In genomic region chr4:44300781-44301750, GRCm38 (mm10) we compare ENCODE assay signal across 8 mouse cellular contexts. TPM values are rescaled to one million over a fixed set of nuclear protein-coding genes. Genes with fewer than 3 reads are reported as not detected.
DNase-seq lines count a peak whose midpoint lies in the region; ATAC-seq and TF ChIP-seq lines count a peak whose summit lies in the region.

Gene Melk, plus strand, starts transcription at chr4:44300876.

- 0 out of 2 replicates have a peak, but pooled peaks have one; percentile 11 for TF ChIP-seq POLR2A in testis, adult 2 months (IDR thresholded peaks at IDR 0.05; ENCODE audit: control insufficient read depth, low read depth, low read length)

- peak within 1 kb of the TSS; percentile 67 for H3K27ac ChIP-seq in embryonic facial prominence, embryonic 12.5 days
- peak within 1 kb of the TSS; percentile 76 for H3K27ac ChIP-seq in liver, embryonic 15.5 days (replicated peaks)
- no peak within 1 kb of the TSS for H3K27ac ChIP-seq in neural tube, embryonic 11.5 days (ENCODE audit: low read depth, low read length)
- no peak within 1 kb of the TSS; the same call in 1 of the 2 replicates for H3K27ac ChIP-seq in testis, adult 2 months (ENCODE audit: control insufficient read depth, insufficient read depth, low read depth, low read length)

- H3K4me2 ChIP-seq in embryonic facial prominence, embryonic 12.5 days (replicated peaks): peak within 1 kb of the TSS; percentile 77
- H3K4me2 ChIP-seq in liver, embryonic 15.5 days: peak within 1 kb of the TSS; percentile 81
- H3K4me2 ChIP-seq in neural tube, embryonic 11.5 days (ENCODE audit: low read depth): peak within 1 kb of the TSS; percentile 38

- H3K36me3 ChIP-seq in embryonic facial prominence, embryonic 12.5 days: peaks cover 6% of the 10 kb centered on the region; the same call in 1 of the 2 replicates
- peaks cover 5% of the 10 kb centered on the region; the same call in 1 of the 2 replicates for H3K36me3 ChIP-seq in liver, embryonic 15.5 days (replicated peaks)
- H3K36me3 ChIP-seq in neural tube, embryonic 11.5 days (ENCODE audit: control insufficient read depth, insufficient read depth, low read length): peaks cover under 1% of the 10 kb centered on the region; the same call in 1 of the 2 replicates
- H3K36me3 ChIP-seq in testis, adult 2 months (ENCODE audit: control insufficient read depth, insufficient read depth, low read length): no peaks in the 10 kb centered on the region

- peak within 1 kb of the TSS; percentile 83 for H3K4me3 ChIP-seq in embryonic facial prominence, embryonic 12.5 days
- peak within 1 kb of the TSS; percentile 91 for H3K4me3 ChIP-seq in liver, embryonic 15.5 days (replicated peaks)
- H3K4me3 ChIP-seq in neural tube, embryonic 11.5 days (ENCODE audit: low read depth, low read length): peak within 1 kb of the TSS; percentile 69
- peak within 1 kb of the TSS; percentile 93 for H3K4me3 ChIP-seq in testis, adult 2 months (ENCODE audit: control insufficient read depth, low read depth, low read length)

- peak within 1 kb of the TSS; percentile 83 for H3K9ac ChIP-seq in embryonic facial prominence, embryonic 12.5 days
- H3K9ac ChIP-seq in liver, embryonic 15.5 days: peak within 1 kb of the TSS; percentile 74
- peak within 1 kb of the TSS; percentile 60 for H3K9ac ChIP-seq in neural tube, embryonic 11.5 days (ENCODE audit: low read length)

- peaks cover 12% of the 10 kb centered on the region for H3K4me1 ChIP-seq in embryonic facial prominence, embryonic 12.5 days
- H3K4me1 ChIP-seq in liver, embryonic 15.5 days (replicated peaks): peaks cover 24% of the 10 kb centered on the region
- H3K4me1 ChIP-seq in neural tube, embryonic 11.5 days (ENCODE audit: control insufficient read depth, insufficient read depth, low read length): peaks cover 3% of the 10 kb centered on the region; the same call in 1 of the 2 replicates
- H3K4me1 ChIP-seq in testis, adult 2 months (ENCODE audit: control insufficient read depth, insufficient read depth, low read length): peaks cover 5% of the 10 kb centered on the region

- under 1% methylated on average over 41 of the region's 41 CpGs for WGBS in embryonic facial prominence, embryonic 12.5 days
- WGBS in liver, embryonic 15.5 days (ENCODE audit: insufficient replicate concordance): 1% methylated on average over 41 of the region's 41 CpGs
- WGBS in neural tube, embryonic 11.5 days: under 1% methylated on average over 41 of the region's 41 CpGs

- no peak for TF ChIP-seq CTCF in testis, adult 2 months (IDR thresholded peaks at IDR 0.05; ENCODE audit: control insufficient read depth, insufficient read depth, insufficient replicate concordance, low read depth, low read length)

- H3K27me3 ChIP-seq in embryonic facial prominence, embryonic 12.5 days: no peaks in the 10 kb centered on the region
- H3K27me3 ChIP-seq in liver, embryonic 15.5 days: no peaks in the 10 kb centered on the region
- H3K27me3 ChIP-seq in neural tube, embryonic 11.5 days (ENCODE audit: control insufficient read depth, insufficient read depth, low read length): no peaks in the 10 kb centered on the region
- H3K27me3 ChIP-seq in testis, adult 2 months (ENCODE audit: control insufficient read depth, insufficient read depth, low read length): no peaks in the 10 kb centered on the region

- ATAC-seq in embryonic facial prominence, embryonic 12.5 days (ENCODE audit: insufficient number of reproducible peaks, insufficient read depth, low FRiP score, low TSS enrichment): peak; percentile 79
- ATAC-seq in liver, embryonic 15.5 days (ENCODE audit: insufficient read depth): peak; percentile 92
- ATAC-seq in neural tube, embryonic 11.5 days (ENCODE audit: insufficient read depth, low FRiP score, low TSS enrichment): peak; percentile 77

- no peaks in the 10 kb centered on the region for H3K9me3 ChIP-seq in embryonic facial prominence, embryonic 12.5 days
- no peaks in the 10 kb centered on the region for H3K9me3 ChIP-seq in liver, embryonic 15.5 days (replicated peaks)
- no peaks in the 10 kb centered on the region for H3K9me3 ChIP-seq in neural tube, embryonic 11.5 days (ENCODE audit: control insufficient read depth, low read length)

- DNase-seq in CD4-positive, CD25-positive, alpha-beta regulatory T cell, adult 2 months (ENCODE audit: low read depth, low spot score): peak; percentile 87
- peak; percentile 87 to 94 for DNase-seq in adrenal gland, postnatal 36 days
- DNase-seq in heart, adult 18-20 months: peak; percentile 76 to 81
- peak; percentile 79 for DNase-seq in kidney, adult 18-20 months
- DNase-seq in neural tube, embryonic 11.5 days (ENCODE audit: low spot score): peak; percentile 92

RNA-seq across cellular contexts. Expression of gene Melk, which starts in this region (rescaled TPM):
- 1 to 10 TPM; 1.7 to 1.8 TPM for total RNA-seq in adrenal gland, postnatal 36 days (2021)
- polyA plus RNA-seq in embryonic facial prominence, embryonic 12.5 days (2016; fragmentation: Nextera tagmentation; extraction: Ambion mirVana): 44.6 and 46.7 TPM in 2 replicates
- under 1 TPM; 0.28 to 0.30 TPM for total RNA-seq in heart, adult 18-20 months (2021)
- 16.7 and 17.1 TPM in 2 replicates for polyA plus RNA-seq in liver, embryonic 15.5 days (2015; fragmentation: Nextera tagmentation; extraction: Ambion mirVana)
- 57.1 and 58.5 TPM in 2 replicates for polyA plus RNA-seq in neural tube, embryonic 11.5 days (2014; fragmentation: Nextera tagmentation; extraction: Ambion mirVana)
- polyA plus RNA-seq in testis, adult 2 months (2012; rRNA removed): 1.6 and 2.0 TPM in 2 replicates

Comparison
In these comparisons a context has a peak if more than half of its experiments do, and no peak if none do; other contexts are left out.
1. Peak in DNase-seq in heart, adult 18-20 months; RNA of the gene not detected or under 1 TPM.
2. H3K27ac ChIP-seq: peak in embryonic facial prominence, embryonic 12.5 days (single experiment) and liver, embryonic 15.5 days (single experiment); none in neural tube, embryonic 11.5 days (single experiment) and testis, adult 2 months (single experiment).
3. Peak in every context shown above with its lines, with median percentiles within 50 percentile points of each other: DNase-seq, ATAC-seq, H3K4me2 ChIP-seq, H3K4me3 ChIP-seq and H3K9ac ChIP-seq.